Mouse (Mus musculus) kidney, postnatal 25 days (tissue): ENCODE data around the gene Arhgap42.
A peak's percentile ranks its signal among the peaks of the same experiment; 100 is the strongest.

ENCODE experiments used
- DNase-seq, 2 experiments: peaks; one replicate each; pipeline ENCODE4 v3.0.0; 2021; ENCODE audit warnings: mixed read lengths in 2 of 2

Arhgap42 gene

DNA sequence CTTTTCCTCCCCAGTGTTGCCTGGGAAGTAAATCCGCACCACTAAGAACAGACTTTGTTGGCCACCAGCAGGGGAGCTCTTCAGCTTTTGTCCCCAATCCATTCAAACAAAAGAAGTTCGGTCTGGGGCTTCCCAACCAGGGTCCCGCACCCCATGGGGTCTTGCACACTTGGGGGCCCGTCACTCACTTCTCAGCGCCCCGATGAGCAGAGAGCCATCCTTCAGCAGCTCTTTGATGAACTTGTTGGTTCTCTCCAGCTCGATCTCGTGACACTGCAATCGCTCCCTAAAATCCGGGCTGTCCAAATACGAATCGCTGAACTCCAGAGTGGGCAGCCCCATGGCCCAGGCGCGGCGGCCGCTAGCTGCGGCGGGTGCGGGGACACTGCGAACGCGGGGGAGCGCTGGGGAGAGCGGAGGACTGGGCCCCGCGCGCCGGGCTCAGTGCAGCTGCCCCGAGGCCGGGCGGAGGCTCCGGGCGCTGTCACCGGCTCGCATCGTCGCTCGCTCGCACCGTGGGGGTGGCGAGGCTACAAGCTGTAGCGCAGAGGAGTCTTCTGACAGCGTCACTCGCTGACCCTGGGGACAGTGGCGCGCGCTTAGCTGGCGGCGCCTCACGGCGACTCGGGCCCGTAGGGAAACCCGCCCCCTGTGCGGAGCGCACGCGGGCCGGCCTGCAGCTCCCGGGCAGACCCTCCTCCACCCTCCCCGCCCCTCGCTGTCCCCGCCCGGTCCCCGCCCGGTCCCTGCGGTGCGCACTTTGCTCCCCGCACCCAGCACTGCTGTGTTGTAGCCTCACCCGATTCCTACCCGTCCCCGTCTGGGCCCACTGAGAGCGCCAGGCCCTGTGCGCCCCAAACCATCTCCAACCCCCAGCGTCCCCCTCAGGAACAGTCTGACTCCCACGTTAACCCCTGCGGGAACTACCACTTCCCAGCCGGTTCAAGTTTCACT, at the start of gene Arhgap42:
TSS of gene Arhgap42 (minus strand) at position 664 of the 954 bp plus-strand sequence.
- DNase-seq: peak; percentile 71 to 90

DNA sequence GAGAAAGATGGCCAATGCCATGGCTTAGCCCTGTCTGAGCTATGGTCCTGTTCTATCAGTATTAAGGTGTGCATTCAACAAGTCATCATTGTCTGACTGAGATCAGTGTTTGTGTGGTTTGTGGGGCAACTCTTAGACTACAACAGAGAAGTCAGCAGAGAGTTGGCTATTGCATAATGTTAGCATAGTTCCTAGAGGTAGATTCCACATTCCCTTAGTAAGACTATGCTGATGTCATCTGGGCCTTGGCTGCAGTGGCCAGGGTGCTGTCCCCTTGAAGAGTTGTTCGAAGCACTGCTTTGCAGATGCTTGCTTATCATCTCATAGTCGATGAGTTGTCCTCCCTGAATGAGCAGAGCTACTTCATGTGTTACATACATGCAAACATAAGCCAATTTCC, 49.2 kb upstream of the Arhgap42 start:
- DNase-seq: no peak

DNA sequence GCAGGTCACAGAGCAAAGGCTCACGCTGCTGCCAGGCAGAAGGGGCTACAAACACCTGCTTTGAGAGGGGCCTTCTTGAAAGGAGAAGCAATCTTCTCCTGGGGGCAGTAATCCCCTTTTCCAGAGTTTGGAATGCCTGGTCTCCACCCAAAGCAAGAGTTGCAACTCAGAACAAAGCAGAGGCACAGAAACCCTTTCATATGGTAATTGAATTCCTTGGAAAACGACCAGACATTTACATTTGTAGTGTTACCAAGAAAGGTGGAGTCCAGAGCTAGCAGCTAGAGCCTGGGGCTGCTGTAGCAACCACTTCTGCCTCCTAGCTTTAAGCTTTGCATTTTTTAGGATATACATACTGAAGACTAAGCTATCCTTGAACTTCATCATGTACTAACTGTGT, 30.4 kb upstream of the Arhgap42 start:
- no peak for DNase-seq

DNA sequence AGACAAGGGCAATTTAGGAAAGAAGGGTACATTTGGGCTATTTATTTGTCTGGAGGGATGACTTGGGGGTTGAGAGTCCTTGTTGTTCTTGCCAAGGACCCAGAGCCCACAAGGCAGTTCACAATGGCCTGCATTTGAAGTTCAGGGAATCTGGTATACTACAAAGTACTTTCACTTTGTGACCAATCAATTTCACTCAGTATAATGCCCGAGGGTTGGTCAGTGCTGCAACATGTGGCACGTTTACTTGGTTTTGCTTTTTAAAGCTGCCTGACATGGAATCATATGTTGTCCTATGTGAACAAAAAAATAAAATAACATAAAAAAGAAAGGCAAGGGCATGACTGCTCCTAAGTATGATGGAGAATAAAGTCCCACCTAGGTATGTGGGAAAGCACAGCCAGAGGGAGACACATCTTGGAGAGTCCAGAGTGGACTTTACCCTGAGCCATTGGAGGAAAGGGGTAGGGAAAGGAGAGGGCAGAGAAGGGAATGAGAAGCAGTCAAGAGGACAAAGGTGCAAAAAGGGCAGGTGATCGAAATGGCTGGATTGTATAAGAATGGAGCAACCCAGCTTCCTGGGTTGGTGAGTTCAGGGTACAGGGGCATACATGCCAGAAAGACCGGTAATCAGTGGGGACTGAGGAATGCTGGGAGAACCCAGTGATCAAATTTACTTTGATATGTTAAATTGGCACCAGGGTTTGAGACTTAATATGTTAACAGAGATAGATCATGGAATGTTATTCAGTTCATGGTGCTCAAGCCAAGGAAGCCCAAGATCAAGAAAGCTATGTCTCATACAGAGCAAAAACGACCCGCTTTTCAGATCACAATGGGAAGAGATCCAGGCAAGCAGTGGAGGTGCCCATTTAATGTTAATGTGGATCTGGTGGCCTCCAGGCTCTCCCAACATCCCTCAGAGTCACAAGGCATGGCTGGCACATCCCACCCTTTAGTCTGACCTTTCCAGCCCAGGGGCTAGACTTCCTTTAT, 29.0 kb upstream of the Arhgap42 start:
- DNase-seq: no peak

DNA sequence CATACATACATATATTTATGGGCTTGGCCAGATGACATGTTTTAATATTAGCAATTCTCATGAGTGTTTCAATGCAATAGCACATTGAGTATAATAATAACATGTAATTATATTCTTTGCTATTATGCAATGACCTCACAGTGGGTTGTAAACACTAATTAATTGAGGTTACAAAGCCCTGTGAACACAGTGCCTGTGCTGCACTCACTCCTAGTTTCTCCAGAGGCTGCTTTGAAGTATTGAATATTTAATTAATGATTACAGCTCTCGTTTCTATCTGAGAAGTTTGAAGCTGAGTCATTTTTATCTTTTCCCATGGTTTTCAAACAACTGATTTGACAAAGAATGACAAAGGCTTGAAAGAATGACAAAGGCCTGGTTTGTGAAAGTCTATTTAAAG, 24.6 kb upstream of the Arhgap42 start:
- no peak for DNase-seq

DNA sequence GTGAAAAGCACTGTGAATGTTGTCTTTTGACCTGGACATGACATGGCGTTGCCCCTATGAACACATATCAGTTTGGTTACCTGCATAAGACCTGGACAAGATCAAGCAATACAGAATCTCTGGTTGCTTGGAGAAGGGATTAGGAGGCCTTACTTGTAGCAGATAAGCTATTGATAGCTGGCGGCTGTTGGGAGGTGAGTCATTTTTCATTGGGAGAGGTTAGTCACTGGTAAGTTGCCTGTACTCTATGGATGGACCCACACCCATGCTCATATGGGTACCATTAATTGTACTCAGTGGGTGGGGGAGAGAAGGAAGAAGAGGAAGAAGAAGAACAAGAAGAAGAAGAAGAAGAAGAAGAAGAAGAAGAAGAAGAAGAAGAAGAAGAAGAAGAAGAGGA, 23.6 kb upstream of the Arhgap42 start:
- DNase-seq: no peak

DNA sequence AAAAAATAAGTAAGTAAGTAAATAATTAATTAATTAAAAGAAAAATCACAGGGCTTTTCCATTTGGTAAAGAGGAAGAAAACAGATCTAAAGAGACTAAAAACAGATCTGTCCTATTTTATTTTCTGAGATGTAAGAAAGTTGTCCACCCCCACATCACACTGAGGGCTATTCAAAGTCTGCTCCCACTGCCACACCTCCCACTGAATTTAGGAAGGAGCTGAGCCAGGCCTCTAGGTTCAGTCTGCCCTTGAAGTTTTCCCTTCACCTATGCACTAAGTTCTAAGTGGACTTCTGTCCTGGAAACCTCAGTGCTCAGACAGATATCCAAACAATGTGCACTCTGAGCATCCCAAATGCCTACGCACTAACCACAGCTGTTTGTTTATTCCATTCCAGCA, 15.9 kb upstream of the Arhgap42 start:
- no peak for DNase-seq

DNA sequence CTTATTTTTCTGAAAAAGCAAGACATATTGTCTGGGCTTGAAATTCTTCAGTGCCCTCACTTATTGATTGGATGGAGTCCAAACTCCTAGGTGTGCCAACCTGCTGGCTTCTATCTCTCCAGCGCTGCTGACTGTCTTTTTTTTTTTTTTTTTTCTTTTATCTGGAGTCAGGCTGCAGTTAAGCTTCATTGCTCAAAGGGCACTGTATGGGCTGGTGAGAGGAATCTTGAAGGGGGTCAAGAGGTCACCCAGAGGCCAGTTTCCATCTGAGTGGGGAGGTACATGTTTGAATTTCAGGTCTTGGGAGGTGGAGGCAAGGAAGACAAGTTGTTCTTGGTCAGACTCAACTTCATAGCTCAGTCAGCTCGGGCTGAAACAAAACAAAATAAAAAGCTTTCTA, 9.6 kb upstream of the Arhgap42 start:
- peak; percentile 10 to 34 for DNase-seq

DNA sequence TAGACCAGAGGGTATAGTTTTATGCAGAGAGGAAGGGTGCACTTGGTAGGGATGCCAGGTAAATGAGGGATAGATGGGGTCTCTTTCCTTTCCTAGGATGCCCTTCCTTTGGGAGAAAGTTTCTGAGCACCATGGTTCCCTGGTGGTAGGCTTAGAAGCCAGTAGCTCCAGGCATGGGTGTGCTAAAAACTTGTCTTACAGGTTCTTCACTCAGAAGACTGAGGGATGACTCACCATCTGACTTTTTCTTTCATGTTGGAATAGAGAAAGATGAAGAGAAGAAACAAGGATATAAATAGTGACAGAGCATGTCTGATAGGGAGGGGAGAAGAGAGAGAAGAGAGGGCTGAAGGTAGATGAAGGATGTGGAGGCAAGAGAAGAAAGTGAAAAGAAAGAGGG, 7.1 kb upstream of the Arhgap42 start:
- no peak for DNase-seq

DNA sequence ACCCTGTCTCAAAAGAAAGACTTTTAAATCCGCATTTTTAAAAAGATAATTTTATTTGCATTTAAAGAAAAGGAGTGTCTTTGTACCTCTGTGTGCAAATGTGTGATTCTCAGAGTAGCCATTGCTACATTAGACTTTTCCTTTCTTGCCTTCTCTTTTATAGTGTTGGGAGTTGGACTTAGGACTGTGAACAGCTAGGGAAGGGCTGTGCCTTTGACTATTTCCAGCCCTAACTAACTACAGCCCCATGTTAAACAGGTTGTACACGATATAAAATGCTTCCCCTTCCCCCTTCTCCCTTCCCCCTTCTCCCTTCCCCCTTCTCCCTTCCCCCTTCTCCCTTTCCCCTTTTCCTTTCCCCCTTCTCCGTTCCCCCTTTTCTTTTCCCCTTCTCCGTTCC, 4.9 kb upstream of the Arhgap42 start:
- no peak for DNase-seq

DNA sequence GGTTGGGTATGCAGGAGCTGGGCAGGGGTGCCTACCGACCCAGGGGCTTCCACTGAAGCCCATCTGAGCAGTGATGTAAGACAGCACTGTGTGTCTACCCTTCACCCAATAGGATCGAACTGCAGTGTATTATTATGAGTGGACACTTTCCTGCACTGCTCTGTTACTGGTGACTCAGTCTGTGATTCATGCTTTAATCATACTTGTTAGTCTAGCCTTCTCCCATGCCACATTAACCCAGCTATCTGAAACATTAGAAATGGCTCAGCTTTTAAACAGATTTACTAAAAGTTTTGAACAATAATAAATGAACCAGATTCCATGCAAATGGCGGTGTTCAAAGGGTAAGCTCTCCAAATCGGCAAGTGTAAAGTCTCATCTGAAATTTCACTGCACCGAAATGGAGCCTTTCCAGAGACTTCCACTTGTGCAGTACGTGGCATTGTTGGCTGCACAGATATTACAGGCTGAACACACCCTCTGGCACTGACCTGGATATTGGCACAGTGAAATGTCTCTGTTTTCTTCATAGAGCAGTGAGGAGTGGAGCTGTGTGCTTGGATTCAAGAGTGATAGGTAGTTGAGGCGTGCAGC, 2.4 kb upstream of the Arhgap42 start:
- no peak for DNase-seq

DNA sequence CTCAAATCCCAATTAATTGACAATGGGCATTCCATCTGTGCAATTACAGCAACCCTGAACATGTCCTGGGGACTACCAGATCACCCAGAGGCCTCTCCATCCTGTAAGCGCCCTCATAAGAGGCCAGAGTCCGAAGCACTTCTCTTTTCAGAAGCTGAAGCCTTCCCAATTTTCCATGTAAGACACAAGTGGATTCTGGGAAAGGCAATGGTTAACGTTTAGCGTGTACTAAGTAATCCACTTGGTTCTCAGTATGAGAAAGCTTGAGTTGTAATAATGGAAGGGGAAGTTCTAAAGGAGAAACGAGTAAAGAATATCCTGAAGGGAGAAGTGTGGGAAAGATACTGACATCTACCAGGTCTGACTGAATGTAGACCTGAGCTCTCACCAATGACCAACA, 1.4 kb downstream of the Arhgap42 start:
- peak; percentile 40 to 64 for DNase-seq

DNA sequence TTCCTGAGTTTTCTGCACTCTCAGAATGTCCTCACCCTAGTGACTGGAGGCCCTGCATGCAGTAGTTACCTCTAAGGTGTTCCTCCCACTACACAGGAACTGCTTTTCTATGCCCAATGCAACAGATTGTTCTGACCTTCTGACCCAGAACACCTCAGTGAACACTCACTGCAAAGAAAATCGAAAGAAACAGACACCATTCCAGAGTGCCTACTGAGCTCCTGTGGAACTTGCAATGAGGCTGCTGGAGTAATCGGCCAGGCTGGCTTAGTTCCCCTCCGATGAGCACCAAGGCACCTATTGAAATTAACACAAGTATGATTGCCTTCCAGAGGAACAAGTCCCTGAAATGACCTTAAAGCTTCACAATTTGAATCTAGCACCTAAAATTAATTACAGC, 9.2 kb downstream of the Arhgap42 start:
- DNase-seq: peak in 1 of 2 experiments; percentile 21

DNA sequence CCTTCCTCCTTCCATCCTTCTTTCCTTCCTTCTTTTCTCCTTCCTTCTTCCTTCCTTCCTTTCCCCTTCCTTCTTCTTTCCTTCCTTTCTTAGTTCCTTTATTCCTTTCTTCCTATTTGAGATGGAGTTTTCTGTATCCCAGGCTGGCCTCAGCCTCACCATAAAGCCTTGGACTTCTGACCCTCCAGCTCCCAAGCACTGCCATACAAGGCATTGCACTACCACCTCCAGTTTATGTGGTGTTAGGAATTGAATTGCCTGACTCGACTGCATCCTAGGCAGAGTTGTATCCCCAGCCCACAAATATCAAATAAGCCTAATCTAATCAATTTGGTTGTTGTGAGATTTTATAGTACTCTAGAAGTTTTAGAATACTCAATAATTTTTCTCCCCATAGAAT, 14.1 kb downstream of the Arhgap42 start:
- DNase-seq: no peak

DNA sequence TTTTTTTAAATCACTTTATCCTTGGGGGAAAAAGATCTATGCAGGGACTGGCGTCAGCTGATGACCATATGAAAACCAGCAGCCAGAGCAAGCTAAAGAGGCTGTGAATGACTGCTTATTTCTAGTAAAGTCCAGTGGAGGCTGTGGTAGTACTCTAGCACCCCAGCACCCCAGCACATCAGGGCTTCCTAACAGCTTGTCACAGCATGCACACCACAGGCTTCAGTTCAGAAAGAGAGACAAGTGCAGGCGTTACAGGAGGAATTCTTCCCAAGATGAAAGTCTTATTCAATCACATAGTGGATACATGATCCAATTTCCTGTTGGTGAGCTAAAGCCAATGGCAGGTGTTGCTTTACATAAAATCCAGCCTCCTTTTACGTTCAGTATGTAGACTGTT, 15.5 kb downstream of the Arhgap42 start:
- DNase-seq: no peak

DNA sequence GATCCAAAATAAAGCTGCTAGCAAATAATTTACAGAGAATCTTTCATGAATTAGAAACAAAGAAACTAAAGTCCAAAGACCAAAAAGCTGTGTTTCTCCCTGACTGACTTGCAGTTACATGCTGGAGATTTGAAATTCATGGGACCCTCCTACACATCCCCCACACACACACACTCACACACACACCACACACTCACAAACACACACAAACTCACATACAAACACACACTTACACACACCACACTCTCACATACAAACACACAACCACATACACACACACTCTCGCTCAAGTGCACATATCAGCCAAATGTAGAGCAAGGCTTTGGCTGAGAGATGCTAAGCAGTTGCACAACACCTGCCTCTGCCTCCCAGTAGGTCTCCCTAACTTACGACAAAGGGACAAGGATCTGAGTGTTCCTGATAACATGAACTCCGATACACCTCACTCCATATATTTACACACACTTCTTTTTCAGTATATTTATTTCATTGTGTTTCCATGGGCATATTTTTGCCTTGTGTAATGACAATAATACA, 16.9 kb downstream of the Arhgap42 start:
- peak in 1 of 2 experiments; percentile 52 for DNase-seq

DNA sequence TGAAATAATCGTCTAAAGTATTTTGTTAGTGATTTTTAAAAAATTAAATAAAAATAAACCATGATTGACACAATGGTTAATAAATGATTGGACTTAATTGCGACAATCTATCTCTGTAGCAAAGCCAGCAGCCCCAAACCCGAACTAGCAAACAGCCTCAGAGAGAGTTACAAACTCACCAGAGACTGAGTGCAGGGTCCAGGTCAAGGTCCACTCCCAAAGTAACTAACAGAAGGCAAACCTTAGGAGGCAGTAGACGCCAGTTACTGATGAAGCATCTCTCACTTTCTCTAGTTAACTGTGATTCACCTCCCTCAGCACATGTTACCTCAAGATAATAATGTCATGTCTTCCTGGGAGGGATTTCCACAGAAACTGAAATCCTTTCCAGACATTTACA, 17.7 kb downstream of the Arhgap42 start:
- DNase-seq: peak; percentile 80 to 87

DNA sequence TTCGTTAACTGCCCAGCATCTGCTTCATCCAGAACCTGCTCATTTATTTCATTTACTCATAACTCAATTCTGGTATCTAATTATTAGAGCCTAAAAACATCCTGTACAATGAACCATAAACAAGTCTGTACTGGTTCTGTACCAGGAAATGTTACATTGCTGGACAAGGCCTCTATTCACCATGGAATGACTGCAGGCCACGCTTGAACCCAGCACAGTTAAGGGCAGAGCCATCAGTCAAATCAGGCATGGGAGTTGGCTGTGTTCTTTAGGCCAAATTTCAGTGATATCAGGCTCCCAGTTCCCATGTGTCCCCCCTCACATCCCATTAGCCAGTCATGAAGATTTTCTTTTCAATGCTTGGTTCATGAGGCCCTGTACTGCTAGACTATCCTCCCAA, 20.6 kb downstream of the Arhgap42 start:
- DNase-seq: no peak

DNA sequence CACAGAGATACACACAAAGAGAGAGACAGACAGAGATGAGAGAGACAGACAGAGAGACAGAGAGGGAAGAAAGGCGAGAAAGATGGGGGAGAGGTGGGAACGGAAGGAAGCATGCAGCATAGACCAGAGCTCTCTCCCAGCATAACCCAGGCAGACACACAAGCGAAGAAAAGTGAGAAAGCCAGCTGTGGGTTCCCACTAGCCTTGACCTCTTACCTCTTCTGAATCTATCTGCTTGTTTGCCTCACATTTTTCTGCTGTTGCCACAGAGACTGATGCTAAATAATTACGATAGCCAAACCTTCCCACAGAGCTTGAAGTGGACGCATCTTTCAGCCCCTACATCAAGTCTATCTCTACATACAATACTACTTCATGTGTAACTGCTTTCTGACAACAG, 24.1 kb downstream of the Arhgap42 start:
- DNase-seq: no peak

DNA sequence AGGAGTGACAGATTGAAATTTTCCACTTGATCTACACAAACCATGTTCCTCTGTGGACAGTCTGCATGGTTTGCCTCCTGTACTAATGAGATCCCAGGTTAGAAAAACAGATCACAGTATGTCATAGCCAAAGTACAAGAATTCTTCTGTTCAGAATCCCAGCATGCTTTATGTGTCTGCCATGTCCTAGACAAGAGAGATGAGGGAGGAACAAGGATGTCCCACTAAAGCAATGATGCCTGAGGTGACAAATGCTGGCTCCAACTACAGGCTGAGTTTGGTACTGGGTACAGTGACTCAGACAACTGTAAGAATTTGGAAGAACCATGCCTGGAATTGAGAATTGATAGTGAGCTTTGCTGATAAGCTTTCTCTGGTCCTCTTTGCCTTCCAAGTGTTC, 24.6 kb downstream of the Arhgap42 start:
- no peak for DNase-seq

DNA sequence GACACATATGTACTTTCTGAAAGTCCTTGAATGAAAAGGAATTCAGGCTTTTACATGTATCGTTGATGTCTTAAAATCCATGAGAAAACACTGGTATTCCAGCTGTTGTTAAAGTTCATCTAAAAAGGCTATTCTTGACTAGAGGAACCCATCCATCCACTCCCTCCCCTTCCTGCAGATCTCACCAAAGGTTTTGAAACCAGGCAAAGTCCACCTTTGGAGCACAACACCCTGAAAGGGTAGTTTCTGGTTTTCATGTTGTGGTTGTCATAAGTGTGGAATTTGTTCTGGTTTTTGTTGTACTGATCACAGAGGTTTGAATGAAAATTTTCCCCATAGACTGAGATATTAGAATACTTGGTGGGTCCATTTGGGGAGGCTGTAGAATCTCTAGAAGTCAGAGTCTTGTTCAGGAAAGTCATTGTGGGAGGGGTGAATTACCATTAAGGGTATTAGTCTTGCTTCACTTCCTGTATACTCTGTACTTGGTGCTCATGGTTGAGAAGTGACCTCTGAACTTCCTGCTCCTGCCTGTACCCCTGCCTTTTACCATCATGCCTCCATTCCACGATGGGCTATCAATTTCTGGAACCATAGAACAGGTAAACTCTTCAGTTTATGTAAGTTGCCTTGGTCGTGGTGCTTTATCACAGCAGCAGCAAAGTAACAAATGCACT, 27.4 kb downstream of the Arhgap42 start:
- no peak for DNase-seq

DNA sequence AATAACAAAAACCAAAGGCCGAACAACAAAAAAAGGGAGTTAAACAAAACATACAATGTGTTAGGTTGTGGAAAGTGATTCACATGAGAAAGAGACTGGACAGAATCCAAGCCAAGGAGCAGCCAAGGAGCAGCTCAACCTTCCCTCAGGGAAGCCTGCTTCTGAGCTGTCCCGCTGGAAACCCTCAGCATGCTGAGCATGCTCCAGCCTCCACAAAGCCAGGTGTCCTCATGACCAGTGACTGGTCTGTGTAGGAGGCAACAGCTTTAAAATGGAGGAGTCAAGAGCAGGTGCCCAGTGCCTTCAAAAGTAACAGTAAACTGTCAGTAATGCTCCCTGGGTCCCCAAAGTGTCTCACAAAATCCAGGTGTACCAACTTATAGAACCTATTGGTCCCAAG, 28.4 kb downstream of the Arhgap42 start:
- DNase-seq: peak in 1 of 2 experiments; percentile 43
